Mouse (Mus musculus) spleen, embryonic (tissue): ENCODE measurements around the gene Zfp579.

Experiments used
- CTCF ChIA-PET: fragments of 350-600 bp; sonication (Branson Sonifier 250); formaldehyde crosslinking; loops from one replicate; lab custom pipeline; 2022; lab: Charles Lee

The Zfp579 gene

DNA sequence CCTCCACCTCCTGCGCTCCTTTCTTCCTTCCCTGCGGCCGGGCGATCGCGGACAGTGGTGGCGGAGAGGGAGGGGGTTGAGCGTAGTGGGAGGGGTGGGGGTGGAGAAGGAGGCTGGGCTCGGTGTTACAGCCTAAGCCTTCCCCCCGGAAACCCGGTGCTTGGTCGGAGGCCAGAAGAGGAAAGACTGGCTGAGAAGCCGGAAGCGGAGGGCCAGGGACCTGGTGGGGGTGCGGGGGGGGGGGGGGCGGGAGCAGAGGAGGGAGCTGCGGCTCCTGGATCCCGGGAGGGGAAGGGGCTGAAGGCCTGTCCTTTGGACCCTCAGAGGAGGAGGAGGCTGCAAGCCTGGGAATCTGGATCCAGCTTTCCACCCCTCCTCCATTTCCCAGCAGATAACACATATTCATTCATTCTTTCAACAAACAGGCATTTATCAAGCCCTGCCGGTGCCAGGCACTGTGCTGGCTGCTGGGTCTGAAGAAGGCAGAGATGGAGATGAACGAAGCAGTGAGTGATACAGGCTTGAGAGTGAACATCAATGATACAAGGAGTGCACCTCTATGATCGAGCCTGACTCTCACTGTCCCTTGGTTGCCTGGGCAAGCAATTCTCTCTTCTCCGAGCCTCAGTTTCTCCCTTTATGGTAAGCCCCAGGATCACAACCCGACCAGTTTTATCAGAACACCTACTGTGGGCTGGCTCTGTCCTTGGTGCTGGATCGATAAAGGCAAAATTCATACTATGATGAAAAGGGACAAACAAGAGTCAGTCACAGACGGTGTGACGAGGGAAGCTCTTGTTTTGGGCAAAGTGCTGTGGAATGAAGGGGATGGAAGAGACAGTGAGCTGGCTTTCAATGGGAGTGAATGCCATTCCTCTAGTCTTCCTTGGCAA lies at the start of gene Zfp579:
Gene Zfp579 (minus strand): TSS at position 156 of the 893 bp plus-strand sequence.
- CTCF ChIA-PET = interaction anchor here (0.5 to 1.0 kb wide), 4 partner anchors 17 to 856 kb away, joined by 3 to 4 read pairs (median 3); no protein-coding TSS in a partner anchor

DNA sequence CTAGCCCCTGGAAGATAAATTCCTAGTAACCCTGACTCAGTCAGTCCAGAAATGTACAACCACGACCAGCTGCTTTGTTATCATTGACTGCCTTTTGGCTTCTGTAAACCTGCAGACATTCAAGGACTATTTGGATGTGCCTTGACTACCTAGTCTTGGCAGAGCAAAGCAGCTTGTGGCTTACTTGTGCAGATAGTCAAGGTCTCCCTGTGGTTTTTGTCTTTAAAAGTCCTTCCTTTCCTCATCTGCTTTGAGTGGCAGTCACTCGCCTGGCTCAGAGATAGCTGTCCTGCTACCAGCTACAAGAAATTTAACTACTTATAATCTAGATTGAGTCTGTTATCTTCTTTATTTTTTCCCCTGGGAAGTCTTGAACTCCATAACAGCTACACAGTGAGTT lies 49.0 kb upstream of the Zfp579 start:
- CTCF ChIA-PET = no interaction called here

DNA sequence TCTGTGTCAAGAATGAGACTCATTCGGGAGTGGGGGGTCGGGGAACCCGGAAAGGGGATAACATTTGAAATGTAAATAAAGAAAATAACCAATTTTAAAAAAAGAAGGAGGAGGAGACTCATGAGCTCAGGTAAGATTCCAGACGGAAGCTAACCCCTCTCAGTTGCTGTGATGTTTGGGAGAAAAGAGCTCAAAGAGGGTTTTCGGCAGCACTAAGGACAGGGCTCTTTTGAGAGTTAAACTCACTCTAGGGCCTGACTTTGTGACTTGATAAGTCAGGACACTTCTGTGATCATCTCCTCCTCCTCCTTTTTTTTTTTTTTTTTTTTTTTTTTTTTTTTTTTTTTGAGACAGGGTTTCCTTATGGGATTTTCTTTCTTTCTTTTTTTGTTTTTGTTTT lies 43.0 kb upstream of the Zfp579 start:
- CTCF ChIA-PET = no interaction called here

DNA sequence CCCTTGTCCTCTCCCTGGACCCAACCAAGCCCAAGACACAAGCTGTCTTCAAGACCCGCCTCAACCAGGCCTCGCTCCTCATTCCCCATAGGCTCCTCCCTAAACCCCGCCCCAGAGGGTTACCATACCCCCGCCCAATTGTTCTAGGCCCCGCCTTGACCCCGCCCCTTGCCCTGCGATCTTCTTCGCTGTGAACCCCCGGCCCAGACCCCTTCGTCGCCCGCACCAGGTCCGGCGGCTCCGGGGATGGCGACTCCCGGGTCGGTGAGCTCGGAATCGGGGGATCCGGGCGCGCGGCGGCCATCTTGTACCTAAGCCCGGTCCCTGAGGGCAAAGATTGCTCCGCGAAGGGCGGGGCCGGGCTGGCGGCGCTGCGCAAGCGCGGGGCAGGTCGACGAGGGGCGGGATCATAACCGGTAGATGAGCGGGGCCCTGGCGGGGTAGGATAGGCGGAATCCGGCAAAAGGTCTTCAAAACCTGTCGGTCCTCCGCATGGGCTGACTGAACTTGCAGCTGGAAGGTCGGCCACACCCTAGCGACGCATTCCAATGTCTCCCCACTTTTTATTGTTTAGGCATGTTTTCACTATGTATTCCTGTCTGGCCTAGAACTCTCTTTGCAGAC lies 42.3 kb upstream of the Zfp579 start, which contains the start of gene Zfp784:
Gene Zfp784 (minus strand): TSS at position 338 of the 624 bp plus-strand sequence.
- CTCF ChIA-PET = interaction anchor here (1.3 kb wide), 1 partner anchor 21 kb away, joined by 3 read pairs; no protein-coding TSS in a partner anchor

DNA sequence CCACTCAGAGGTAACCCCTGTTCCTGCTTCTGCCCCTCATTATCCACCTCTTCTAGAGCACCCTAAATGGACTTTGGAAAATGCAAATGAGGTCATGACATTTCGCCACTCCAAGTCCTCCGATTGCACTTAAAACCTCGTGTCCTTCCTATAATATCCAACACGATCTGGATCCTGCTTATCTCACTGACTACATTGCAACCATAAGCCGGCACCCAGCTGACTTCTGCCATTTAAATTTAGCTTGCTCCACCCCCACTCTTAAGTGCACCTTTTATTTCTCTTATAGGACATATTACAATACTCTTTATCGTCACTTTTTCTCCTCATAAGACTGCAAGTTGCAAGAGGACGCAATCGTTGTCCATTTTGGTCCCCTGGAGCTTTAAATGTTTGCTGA lies 41.5 kb upstream of the Zfp579 start:
- CTCF ChIA-PET = interaction anchor here (0.6 to 1.3 kb wide), 2 partner anchors 22 to 917 kb away, joined by 3 to 4 read pairs; no protein-coding TSS in a partner anchor

DNA sequence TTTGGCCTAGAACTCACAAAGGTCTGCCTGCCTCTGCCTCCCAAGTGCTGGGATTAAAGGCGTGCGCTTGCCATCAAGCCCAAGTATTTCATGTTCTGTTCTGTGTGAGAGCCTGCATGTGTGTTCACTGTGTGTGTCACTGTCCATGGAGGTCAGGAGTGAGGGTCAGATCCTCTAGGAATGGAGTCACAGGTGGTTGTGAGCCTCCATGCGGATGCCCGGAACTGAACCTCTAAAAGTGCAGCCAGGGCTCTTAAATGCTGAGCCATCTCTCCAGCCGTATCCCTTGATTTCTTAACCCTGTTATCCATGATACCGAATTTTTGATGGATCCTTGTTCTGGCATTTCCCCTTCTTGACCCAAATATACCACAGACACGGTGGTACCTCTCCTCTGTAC lies 41.1 kb upstream of the Zfp579 start:
- CTCF ChIA-PET = interaction anchor here (0.6 kb wide), 1 partner anchor 916 kb away, joined by 4 read pairs; no protein-coding TSS in a partner anchor

DNA sequence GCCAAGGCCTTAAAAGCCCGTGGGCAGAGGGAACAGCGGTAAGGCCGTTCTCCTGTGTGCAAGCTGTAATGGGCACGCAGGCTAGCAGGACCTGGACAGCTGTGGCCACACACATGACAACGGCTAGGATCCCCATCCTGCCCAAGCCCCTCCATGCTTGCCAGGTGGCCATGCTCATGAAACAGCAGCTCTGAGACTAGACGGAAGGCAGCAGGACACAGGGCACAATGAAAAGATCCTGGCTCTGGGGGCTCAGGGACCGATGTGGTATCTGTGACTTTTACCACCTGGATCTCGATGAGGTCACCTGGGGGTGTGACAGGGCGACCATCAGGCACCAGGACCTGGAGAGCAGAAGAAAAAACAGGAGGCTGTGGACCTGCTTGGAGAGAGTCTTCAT lies 40.2 kb upstream of the Zfp579 start:
- CTCF ChIA-PET = no interaction called here

DNA sequence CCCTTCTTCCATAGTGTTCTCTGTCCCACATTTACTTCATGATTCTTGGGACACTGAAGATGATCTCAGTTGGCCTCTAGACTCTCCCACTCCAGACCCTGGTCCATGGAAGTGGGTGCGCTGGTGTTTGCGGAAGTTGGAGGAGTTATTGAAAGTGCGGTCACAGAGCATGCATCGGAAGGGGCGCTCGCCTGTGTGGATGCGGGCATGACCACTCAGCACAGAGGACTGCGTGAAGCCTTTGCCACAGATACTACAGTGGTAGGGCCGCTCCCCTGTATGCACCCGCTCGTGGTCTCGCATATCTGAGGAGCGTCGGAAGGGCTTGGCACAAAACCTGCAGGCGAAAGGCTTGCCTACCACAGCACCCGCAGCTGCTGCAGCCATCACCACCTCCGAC lies 39.7 kb upstream of the Zfp579 start:
- CTCF ChIA-PET = no interaction called here

DNA sequence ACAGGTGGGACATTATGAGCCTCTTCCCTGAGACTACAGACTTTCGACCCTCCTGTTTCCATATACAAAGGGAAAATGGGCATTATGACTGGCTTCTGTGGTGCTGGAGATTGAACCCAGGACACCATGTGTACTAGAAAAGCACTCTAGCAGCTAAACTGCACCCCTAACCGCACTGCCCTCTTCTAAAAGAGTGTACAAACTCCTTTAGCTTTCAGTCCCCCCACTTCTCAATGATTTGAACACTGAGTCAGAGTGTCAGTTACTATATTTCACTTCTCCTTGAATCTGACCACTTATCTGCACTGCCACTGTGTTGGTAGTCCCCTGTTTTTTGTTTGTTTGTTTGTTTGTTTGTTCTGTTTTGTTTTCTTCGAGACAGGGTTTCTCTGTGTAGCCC lies 37.9 kb upstream of the Zfp579 start, which contains the start of gene 4632433K11Rik:
Gene 4632433K11Rik (plus strand): TSS at position 301 of the 400 bp plus-strand sequence.
- CTCF ChIA-PET = interaction anchor here (0.5 kb wide), 1 partner anchor 48 kb away, joined by 7 read pairs; no protein-coding TSS in a partner anchor

DNA sequence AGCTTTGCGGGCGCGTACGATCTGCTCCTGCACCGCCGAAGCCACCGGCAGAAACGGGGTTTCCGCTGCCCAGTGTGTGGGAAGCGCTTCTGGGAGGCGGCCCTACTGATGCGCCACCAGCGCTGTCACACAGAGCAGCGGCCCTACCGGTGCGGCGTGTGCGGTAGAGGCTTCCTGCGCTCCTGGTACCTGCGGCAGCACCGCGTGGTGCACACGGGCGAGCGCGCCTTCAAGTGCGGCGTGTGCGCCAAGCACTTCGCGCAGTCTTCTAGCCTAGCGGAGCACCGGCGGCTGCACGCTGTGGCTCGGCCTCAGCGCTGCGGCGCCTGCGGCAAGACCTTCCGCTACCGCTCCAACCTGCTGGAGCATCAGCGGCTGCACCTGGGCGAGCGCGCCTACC lies 35.5 kb upstream of the Zfp579 start:
- CTCF ChIA-PET = no interaction called here

DNA sequence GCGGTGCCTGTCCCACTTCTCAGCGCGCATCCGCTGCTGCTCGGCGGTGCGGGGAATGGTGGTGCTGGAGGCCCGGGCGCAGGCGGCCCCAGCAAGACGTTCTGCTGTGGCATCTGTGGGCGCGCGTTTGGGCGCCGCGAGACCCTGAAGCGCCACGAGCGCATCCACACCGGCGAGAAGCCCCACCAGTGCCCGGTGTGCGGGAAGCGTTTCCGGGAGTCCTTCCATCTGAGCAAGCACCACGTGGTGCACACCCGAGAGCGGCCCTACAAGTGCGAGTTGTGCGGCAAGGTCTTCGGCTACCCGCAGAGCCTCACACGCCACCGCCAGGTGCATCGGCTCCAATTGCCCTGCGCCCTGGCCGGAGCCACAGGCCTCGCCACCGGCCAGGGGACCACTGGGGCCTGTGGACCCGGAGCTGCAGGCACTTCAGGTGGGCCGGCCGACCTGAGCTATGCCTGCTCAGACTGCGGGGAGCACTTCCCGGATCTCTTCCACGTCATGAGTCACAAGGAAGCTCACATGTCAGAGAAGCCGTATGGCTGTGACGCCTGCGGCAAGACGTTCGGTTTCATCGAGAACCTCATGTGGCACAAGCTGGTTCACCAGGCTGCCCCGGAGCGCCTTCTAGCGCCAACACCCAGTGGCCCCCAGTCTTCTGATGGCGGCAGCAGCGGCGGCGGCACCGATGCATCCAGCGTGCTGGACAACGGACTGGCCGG lies 34.8 kb upstream of the Zfp579 start:
- CTCF ChIA-PET = no interaction called here

DNA sequence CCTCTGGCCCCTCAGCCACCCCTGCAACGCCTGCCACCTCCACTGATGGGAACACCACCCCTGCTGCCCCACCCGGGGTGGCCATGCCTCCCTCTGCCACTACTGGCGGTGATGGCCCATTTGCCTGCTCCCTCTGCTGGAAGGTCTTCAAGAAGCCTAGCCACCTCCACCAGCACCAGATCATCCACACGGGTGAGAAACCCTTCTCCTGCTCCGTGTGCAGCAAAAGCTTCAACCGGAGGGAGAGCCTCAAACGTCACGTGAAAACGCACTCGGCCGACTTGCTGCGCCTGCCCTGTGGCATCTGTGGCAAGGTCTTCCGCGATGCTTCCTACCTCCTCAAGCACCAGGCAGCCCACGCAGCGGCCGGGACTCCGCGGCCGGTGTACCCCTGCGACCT lies 34.0 kb upstream of the Zfp579 start:
- CTCF ChIA-PET = no interaction called here

DNA sequence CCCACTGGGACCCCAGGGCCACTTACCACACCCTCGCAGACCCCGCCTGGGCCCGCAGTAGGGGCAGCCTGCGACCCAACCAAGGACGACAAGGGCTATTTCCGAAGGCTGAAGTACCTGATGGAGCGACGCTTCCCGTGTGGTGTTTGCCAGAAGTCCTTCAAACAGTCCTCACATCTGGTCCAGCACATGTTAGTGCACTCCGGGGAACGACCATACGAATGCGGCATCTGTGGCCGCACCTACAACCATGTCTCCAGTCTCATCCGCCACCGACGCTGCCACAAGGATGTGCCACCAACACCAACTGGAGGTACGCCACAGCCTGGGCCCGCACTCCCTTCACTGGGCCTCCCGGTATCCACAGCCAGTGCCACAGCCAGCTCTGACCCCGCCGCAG lies 33.6 kb upstream of the Zfp579 start:
- CTCF ChIA-PET = no interaction called here

DNA sequence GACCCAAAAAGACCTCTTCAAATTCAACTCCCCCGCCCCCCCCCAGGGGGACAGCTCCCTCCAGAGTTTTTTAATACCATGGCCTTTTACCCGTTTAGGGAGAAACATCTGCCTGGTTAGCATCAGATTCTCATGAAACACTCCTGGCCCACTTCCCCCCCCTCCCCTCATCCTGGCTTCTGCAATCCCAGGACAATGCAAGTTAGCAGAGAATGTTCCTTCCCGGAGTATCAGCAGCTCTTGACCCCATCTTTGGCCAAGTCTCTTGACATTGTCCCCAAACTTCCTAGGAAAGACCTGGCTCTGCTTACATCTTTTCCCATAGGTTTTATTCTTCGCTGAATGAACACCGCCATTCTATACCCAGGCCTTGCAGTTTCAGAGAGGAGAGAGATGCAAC lies 25.2 kb upstream of the Zfp579 start:
- CTCF ChIA-PET = no interaction called here

DNA sequence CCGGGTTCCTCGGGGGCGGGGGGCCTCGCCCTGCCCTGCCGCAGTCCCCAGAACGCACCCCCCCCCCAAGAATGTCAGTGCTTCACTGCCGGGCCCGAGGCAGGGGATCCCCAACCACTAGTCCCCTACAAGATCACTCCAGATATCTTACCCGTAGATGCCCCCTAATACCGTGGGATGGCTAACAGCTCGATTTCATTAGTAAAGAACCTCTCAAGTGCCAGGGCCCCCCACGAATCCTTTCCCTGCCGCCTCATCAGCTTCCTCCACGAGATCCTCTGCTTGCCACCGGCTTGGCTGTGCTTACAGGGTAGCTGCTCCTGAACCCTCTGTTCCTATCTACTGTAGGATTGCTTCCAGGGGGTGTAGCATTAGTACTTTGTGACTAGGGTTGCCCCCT lies 24.7 kb upstream of the Zfp579 start:
- CTCF ChIA-PET = no interaction called here

DNA sequence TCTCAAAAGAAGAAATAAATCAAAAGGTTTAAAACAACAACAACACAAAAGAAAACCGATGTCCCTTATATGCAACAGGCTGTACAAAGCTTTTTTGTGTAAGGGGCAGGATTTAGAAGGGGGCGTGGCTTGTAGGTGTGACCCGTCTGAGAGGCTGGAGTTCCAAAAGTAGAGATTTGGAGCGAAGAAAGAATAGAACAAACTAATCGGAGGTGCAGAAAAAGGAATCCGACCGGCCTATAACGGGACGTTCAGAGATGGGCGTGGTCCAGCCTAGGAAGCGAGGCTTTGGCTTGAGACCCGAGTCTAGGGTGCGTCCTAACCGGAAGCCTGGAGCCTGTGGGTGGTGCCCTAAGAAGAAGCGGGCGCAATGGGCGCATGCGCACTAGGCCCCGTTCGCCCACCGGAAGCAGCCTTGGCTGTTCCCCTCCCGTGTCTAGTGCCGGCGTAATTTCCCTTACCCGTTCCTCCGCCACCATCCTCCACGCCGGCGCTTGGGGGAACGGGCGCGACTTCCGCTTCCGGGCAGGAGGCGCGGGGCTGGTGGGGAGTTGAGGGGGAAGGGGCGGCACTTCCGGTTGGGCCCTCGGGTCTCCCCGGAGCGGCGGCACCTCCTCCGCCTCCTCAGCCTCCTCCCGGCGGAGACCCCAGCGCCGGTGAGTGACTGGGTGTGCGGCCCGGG lies 24.2 kb upstream of the Zfp579 start, which contains the start of the genes Zfp865 and Ccdc106:
Gene Zfp865 (plus strand): TSS at position 377 of the 682 bp plus-strand sequence.
Gene Ccdc106 (plus strand): TSS at position 554 of the 682 bp plus-strand sequence.
- CTCF ChIA-PET = interaction anchor here (0.7 to 1.2 kb wide), 3 partner anchors 31 to 1375 kb away, joined by 3 to 11 read pairs (median 4); partner anchors contain the start of genes Cnot3 and Zfp580

DNA sequence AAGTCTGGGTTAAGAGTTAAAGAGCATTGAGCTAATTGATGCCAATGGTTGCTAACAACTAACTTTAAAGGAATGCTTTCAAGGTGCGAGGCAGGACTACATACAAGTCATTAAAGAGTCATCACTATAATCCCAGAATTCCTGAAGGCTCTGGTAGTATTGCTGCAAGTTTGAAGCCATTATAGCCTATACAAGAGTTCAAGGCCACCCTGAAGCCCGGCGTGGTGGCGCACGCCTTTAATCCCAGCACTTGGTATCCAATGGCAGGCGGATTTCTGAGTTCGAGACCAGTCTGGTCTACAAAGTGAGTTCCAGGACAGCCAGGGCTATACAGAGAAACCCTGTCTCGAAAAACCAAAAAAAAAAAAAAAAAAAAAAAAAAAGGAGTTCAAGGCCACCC lies 23.6 kb upstream of the Zfp579 start:
- CTCF ChIA-PET = interaction anchor here (0.7 to 1.2 kb wide), 3 partner anchors 32 to 1374 kb away, joined by 3 to 11 read pairs (median 4); partner anchors contain the start of genes Cnot3 and Zfp580

DNA sequence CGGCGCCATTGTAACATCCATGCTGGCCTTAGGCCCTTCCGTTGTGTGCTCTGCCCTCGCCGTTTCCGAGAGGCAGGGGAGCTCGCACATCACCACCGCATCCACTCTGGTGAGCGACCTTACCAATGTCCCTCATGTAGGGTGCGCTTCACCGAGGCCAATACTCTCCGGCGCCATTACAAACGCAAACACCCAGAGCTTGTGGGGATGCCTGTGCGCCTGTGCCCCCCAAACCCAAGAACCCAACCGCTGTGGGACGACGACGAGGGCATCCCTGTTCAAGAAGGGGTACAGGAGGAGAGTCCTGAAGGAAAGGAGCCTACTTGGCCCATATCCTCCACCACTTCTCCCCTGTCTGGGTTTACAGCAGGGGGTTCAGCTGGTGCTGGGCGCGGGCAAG lies 22.0 kb upstream of the Zfp579 start:
- CTCF ChIA-PET = interaction anchor here (0.5 kb wide), 1 partner anchor 44 kb away, joined by 3 read pairs; the partner anchor contains the start of gene U2af2

DNA sequence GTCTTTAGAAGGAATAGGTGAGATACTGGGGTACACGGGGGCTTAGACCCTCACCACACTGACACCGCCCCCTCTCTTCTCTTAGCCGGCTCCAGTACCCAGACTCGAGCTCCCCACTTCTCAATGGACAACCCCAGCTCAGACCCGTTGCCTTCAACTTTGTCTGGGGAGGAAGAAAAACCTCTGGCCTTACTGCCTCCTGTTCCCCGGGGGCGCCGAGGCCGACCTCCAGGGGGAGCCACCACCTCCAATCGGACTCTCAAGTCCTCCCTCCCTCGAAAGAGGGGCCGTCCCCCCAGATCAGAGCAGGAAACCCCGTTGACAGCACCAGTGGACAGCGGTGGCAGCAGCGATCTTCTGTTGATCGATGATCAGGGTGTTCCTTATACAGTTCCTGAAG lies 21.4 kb upstream of the Zfp579 start:
- CTCF ChIA-PET = no interaction called here

DNA sequence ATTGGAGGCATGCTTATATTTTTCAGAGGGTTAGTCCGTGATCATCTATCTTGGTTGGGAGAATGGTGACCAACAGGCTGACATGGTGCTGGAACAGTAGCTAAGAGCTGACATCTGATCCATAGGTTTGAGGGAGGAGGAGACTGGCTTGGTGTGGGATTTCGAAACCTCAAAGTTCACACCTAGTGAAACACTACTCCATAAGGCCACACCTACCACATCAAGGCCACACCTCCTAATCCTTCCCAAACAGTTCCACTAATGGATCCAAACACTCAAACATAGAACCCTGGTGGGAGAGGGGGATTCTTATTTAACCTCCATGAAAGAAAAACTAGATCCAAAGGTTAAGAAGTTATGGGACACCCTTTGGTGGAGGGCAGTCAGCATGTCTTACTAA lies 21.0 kb upstream of the Zfp579 start:
- CTCF ChIA-PET = interaction anchor here (1.0 to 1.2 kb wide), 2 partner anchors 30 to 45 kb away, joined by 3 read pairs; partner anchors contain the start of gene U2af2
